Mouse (Mus musculus) adrenal gland, adult (tissue): ENCODE measurements around the gene Suz12.
A peak's percentile ranks its signal among the peaks of the same experiment; 100 is the strongest.

Experiments
- DNase-seq, 2 experiments: peaks; one replicate each; pipeline ENCODE4 v3.0.0; 2022 to 2023; ENCODE audit warnings: low spot score in 1 of 2; ENCODE audit not compliant: inconsistent age in 2 of 2

Suz12 gene

DNA sequence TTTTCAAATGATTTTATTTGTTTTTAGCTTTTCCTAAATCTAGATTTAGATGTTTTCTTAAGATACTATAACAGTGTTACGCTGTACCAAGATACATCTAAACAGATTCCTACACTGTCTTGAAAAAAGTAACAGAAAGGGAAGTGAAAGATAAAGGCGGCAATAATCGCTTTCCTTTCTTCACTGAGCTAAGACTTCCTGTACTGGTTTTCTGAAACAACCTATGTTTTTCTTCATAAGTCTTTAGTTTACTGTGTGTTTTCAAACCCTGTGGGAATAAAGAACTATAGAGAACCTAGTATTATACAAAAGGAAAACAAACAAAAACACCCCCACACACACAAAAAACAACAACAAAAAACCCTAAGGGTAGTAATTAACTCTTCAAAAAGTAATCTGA, 79.5 kb downstream of the Suz12 start:
- DNase-seq: no peak

DNA sequence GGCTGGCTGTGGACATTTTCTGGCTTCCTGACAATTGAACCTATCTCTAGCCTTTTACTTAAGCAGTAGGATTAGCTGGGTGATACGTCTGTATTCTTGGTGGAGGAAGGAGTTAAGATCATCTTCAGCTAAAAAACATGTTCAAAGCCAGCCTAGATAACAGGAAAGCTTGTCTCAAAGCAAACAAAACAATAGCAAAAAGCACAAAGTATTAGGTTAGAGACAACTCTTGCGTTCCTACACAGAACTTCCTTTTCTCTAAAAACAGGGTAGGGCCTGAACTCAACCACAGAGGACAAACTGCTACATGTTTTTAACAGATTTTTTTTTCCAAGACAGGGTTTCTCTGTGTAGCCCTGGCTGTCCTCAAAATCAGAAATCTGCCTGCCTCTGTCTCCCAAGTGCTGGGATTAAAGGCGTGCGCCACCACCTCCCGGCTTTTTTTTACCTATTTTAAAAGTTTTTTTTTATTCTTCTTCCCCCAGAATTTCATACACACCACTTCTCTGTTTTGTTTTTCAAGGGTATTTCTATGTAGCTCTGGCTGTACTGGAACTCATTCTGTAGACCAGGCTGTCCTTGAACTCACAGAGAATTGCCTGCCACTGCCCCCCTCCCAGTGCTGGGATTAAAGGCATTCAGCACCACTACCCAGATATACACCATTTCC, 82.8 kb downstream of the Suz12 start:
- no peak for DNase-seq

DNA sequence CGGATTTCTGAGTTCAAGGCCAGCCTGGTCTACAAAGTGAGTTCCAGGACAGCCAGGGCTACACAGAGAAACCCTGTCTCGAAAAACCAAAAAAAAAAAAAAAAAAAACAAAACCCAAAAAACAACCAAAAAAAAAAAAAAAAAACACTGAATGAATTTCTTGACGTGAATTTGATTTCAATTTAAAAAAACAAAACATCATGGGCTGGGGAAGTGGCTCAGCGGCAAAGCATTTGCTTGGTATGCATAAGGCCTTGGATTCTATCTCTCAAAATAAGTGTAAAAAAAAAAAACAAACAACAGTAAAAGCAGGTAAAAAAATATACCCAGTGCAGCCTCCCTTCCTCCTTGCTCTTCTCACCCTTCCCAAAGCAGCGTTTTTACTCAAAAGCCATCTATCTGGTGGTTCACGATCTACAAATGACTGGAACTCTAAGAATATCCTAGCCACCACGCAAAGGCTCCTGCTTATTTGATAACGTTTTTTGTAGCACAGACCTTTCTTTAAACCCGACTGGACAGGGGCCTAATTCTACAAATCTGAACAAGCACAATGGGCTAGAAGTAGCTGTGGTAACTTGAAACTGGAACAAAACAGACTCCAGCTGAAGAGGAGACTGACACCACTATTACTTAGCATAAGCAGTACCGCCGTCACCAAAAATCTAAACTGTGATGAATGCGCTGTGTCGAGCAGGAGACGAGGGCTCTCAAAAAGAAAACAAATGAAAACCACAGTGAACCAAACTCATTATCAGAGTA, 85.1 kb downstream of the Suz12 start:
- peak in 1 of 2 experiments; percentile 24 for DNase-seq

DNA sequence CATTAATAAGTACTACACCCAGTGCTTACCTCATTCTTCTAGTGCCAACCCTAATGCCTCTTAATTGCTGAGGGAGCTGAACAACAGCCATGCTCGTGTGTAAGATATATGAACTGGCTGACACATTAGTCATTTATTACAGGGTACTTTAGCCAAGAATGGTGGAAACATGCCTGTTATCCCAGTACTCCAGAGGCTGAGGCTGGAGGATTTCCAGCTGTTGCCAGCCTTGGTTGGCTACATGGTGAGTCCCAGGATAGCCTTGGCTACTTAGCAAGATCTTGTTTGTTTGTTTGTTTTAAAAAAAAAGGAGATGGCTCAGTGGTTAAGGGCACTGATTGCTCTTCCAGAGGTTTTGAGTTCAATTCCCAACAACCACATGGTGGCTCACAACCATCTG, 85.9 kb downstream of the Suz12 start:
- peak in 1 of 2 experiments; percentile 21 for DNase-seq

DNA sequence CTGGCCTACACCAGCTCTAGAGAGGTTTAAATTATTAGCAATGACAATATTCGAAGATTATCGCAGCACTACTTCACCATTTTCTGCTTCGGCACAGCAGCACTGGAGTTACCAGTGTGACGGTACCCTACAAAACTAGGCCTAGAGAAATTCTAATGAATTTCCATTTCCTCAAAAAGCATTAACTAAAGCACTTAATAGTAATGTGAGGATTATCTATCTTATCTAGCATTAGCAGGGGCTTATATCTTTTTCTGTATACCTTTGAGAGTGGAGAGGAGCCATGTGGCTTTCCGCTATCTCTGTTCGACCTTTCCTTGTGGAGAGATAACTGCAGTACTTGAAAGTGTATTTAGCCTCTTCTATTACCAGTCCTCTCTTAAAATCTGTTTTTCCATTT, 86.8 kb downstream of the Suz12 start:
- DNase-seq: peak in 1 of 2 experiments; percentile 33

DNA sequence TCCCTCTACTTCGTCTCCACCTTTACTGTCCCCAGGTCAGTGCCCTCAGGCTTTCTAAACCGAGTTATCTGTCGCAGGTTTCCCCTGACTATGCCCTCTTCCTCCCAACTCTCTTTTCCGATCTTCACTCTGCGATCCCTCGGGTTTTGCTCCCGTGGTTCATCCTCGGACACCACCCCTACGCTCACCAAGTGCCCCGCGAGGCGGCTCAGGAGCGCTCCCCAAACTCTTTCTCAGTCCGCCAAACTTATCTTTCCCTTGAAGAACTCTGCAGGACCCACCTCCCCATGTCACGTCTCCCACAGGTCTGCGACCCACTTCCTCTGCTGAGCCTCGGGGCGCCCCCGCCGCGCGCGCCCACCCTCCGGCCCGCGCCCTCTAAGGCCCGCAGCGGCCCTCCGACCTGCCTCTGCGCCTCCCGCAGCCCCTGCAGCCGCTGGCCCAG, 87.5 kb downstream of the Suz12 start:
- no peak for DNase-seq

DNA sequence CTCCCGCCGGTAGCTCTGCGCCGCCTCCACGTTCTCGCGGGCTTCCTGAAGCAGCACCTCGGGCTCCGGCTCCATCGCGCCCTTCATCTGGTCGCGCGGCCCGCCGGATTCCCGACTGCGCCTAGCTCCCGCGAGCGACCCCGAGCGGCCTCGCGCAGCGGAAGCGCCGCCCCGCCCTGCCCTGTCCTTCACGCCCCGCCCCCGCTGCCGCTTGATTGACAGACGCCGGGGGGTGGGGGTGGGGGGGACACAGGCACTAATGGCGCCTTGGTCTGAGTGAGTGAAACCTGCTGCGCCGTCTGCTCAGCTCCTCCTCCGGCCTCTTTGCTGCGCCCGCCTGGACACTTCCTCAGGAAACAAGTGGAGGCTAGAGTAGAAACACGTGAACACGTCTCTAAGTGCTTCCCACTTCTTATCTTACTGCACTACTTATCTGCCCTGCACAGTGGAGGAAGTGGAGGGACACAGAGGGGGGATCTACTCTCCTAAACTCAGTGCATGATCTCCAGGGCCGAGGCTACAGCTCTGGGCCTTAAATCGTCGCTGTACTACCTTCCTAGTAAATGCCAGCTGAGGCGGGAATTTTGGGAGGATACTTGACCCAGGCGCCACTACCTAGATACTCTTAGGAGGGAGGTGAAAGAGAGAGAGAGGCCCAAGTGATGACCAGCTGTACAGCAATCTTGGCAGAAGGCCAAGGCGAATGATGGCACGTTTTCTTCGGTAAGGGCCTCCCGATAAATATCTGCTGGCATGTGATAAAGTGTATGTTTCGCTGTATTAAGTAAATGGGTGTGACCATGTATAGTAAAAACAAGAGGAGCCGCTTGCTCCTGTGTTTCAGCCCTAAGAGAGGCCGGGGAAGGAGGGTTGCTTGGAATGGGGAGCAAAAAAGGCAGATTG, 88.2 kb downstream of the Suz12 start, which contains the start of gene Crlf3:
Gene Crlf3, minus strand, starts transcription at position 166 of the 903 bp plus-strand sequence.
- DNase-seq: peak; percentile 95 to 98

DNA sequence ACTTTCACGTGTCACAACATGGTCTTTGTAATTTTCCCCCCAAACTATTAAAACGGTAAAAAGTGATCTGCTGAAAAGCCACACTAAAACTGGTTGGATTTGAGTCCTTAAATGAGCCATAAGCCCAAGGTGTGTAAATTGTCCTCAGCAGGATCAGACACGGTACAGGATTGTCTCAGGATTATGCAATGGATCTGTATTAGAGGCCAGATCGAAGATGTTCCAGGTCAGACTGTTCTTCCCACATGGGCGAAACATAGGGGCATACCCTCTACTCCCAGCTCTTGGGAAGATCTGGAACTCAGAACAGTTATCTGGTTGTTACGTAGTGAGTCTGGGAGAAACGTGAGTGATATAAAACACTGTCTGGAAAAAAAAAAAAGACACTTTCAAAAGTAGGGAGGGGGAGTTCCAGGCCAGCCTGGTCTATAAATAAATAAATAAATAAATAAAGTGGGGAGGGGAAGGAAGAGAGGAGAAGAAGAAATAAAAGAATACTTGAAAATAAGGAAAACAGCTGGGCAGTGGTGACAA, 88.9 kb downstream of the Suz12 start:
- no peak for DNase-seq
